Mouse (Mus musculus): ENCODE measurements at regions not wholly inside any gene's neighbourhood (a gene's known extent, or its start where the extent isn't known, plus 50 kb on each side); places are given as distances from the start of the nearest gene placed in this dataset.

- no peak for TF ChIP-seq GATA1 (IDR thresholded peaks at IDR 0.05; ENCODE audit: low read length)
Observed at GRCm38 (mm10) chr17:88369971-88370370, 70.5 kb upstream of the Foxn2 start.

GRCm38 (mm10) chr17:88370676-88371075 lies 69.8 kb upstream of the Foxn2 start:
- TF ChIP-seq GATA1 (IDR thresholded peaks at IDR 0.05; ENCODE audit: low read length): no peak

- TF ChIP-seq GATA1 (IDR thresholded peaks at IDR 0.05; ENCODE audit: low read length): no peak
Observed at GRCm38 (mm10) chr17:88378505-88378904, 62.0 kb upstream of the Foxn2 start.

- no peak for TF ChIP-seq GATA1 (IDR thresholded peaks at IDR 0.05; ENCODE audit: low read length)
Observed at GRCm38 (mm10) chr17:88379389-88379788, 61.1 kb upstream of the Foxn2 start.

- no peak for TF ChIP-seq GATA1 (IDR thresholded peaks at IDR 0.05; ENCODE audit: low read length)
Observed at GRCm38 (mm10) chr17:88381106-88381505, 59.4 kb upstream of the Foxn2 start.

GRCm38 (mm10) chr17:88383447-88383846 lies 57.1 kb upstream of the Foxn2 start:
- no peak for TF ChIP-seq GATA1 (IDR thresholded peaks at IDR 0.05; ENCODE audit: low read length)

- no peak for TF ChIP-seq GATA1 (IDR thresholded peaks at IDR 0.05; ENCODE audit: low read length)
Observed at GRCm38 (mm10) chr17:88388441-88388951, 52.0 kb upstream of the Foxn2 start.

- TF ChIP-seq GATA1 (IDR thresholded peaks at IDR 0.05; ENCODE audit: low read length): no peak
Observed at GRCm38 (mm10) chr17:88389668-88390461, 50.6 kb upstream of the Foxn2 start.
